Mouse (Mus musculus): ENCODE results near the gene Eml6.

- TF ChIP-seq CTCF (IDR thresholded peaks at IDR 0.05; ENCODE audit: low read depth) (no peak), EP300 (IDR thresholded peaks at IDR 0.05; ENCODE audit: low read depth) (no peak)
Observed at GRCm38 (mm10) chr11:29747881-29748280, 278.0 kb downstream of the Eml6 start.
